Mouse (Mus musculus): ENCODE results near the gene Igfals. TPM values are rescaled to one million over a fixed set of nuclear protein-coding genes. Genes with fewer than 3 reads are reported as not detected.

Igfals gene
- 1.1 and 1.5 TPM in 2 replicates for polyA plus RNA-seq (2014; fragmentation: Nextera tagmentation; extraction: Ambion mirVana)

DNA sequence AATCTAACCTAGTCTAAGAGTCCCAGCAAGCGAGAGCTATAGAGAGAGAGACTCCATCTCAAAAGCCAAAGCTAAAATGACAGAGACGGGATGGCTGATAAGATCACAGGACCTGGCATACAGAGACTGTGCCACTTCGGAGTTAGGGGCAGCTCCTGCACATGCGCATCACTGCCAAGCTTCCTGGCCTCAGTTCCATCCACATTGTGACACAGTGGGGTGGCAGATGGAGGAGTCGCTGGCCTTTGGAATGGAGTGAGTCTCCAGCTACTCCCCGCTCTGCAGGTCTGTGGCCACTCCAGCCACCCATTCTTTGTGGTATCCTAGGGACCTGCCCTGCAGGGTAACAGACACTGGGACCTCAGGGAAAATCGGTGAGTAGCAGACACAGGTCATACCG, at the start of gene Igfals:
Gene Igfals (plus strand): TSS at position 222 of the 400 bp plus-strand sequence.
- no peak within 1 kb of the TSS for H3K9ac ChIP-seq (replicated peaks; ENCODE audit: low read depth, low read length)
- no peaks in the 10 kb centered on the region for H3K4me1 ChIP-seq (ENCODE audit: control insufficient read depth, insufficient read depth, low read length)
- H3K9me3 ChIP-seq (ENCODE audit: control insufficient read depth, low read depth, low read length): no peaks in the 10 kb centered on the region
- no peak for ATAC-seq (ENCODE audit: insufficient number of reproducible peaks, insufficient read depth, low FRiP score, low read depth)
- H3K4me3 ChIP-seq (ENCODE audit: low read depth, low read length): no peak within 1 kb of the TSS
- 89% methylated on average over 8 of the region's 8 CpGs for WGBS
- no peak within 1 kb of the TSS for H3K4me2 ChIP-seq (replicated peaks; ENCODE audit: low read depth, low read length)
- H3K27me3 ChIP-seq (ENCODE audit: control insufficient read depth, insufficient read depth, low read length): no peaks in the 10 kb centered on the region
- no peak within 1 kb of the TSS for H3K27ac ChIP-seq (ENCODE audit: low read length)
- H3K36me3 ChIP-seq (ENCODE audit: control insufficient read depth, insufficient read depth, low read length): peaks cover 20% of the 10 kb centered on the region

- Histone ChIP-seq H3K4me1 (ENCODE audit: control insufficient read depth, insufficient read depth, low read length) (no peaks in the 10 kb centered on the region), H3K4me3 (ENCODE audit: low read depth, low read length) (no peak overlapping the region), H3K36me3 (ENCODE audit: control insufficient read depth, insufficient read depth, low read length) (no peaks in the 10 kb centered on the region), H3K4me2 (replicated peaks; ENCODE audit: low read depth, low read length) (no peak overlapping the region), H3K9ac (replicated peaks; ENCODE audit: low read depth, low read length) (no peak overlapping the region), H3K27ac (ENCODE audit: low read length) (no peak overlapping the region), H3K9me3 (ENCODE audit: control insufficient read depth, low read depth, low read length) (no peaks in the 10 kb centered on the region), H3K27me3 (ENCODE audit: control insufficient read depth, insufficient read depth, low read length) (no peaks in the 10 kb centered on the region)
- no peak for ATAC-seq (ENCODE audit: insufficient number of reproducible peaks, insufficient read depth, low FRiP score, low read depth)
- WGBS: 38% methylated on average over 1 of the region's 1 CpGs
These were observed 48.3 kb upstream of the Igfals start for GRCm38 (mm10) chr17:24817503-24817902.

DNA sequence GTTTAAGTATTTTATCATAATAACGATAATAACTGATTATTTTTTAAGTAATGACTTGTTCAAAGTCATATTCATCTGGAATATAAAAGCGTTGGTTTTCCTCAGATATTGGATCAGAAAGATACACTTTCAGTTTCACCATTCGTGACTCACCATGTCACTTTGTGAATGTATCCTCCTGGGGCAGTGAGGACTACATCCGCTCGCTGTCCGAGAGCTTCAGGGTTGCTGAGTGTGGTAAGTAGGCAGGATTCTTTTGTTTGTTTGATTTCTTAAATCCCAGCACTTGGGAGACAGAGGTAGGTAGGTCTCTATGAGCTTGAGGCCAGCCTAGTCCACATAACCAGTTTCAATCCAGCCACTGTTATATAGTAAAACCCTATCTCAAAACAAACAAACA, 47.6 kb upstream of the Igfals start:
- no peaks in the 10 kb centered on the region for H3K4me1 ChIP-seq (ENCODE audit: control insufficient read depth, insufficient read depth, low read length)
- WGBS: 47% methylated on average over 6 of the region's 6 CpGs
- no peaks in the 10 kb centered on the region for H3K36me3 ChIP-seq (ENCODE audit: control insufficient read depth, insufficient read depth, low read length)

GRCm38 (mm10) chr17:24819469-24819868, 46.3 kb upstream of the Igfals start:
- Histone ChIP-seq H3K9ac (replicated peaks; ENCODE audit: low read depth, low read length) (no peak overlapping the region), H3K27me3 (ENCODE audit: control insufficient read depth, insufficient read depth, low read length) (no peaks in the 10 kb centered on the region), H3K36me3 (ENCODE audit: control insufficient read depth, insufficient read depth, low read length) (no peaks in the 10 kb centered on the region), H3K9me3 (ENCODE audit: control insufficient read depth, low read depth, low read length) (no peaks in the 10 kb centered on the region), H3K27ac (ENCODE audit: low read length) (no peak overlapping the region), H3K4me1 (ENCODE audit: control insufficient read depth, insufficient read depth, low read length) (no peaks in the 10 kb centered on the region), H3K4me3 (ENCODE audit: low read depth, low read length) (no peak overlapping the region), H3K4me2 (replicated peaks; ENCODE audit: low read depth, low read length) (no peak overlapping the region)
- 47% methylated on average over 2 of the region's 2 CpGs for WGBS
- ATAC-seq (ENCODE audit: insufficient number of reproducible peaks, insufficient read depth, low FRiP score, low read depth): no peak

More for the DNA sequence above, 47.6 kb upstream of the Igfals start:
- no peak overlapping the region for H3K4me3 ChIP-seq (ENCODE audit: low read depth, low read length)
- ATAC-seq (ENCODE audit: insufficient number of reproducible peaks, insufficient read depth, low FRiP score, low read depth): no peak
- no peaks in the 10 kb centered on the region for H3K9me3 ChIP-seq (ENCODE audit: control insufficient read depth, low read depth, low read length)
- H3K9ac ChIP-seq (replicated peaks; ENCODE audit: low read depth, low read length): no peak overlapping the region
- no peak overlapping the region for H3K27ac ChIP-seq (ENCODE audit: low read length)
- no peak overlapping the region for H3K4me2 ChIP-seq (replicated peaks; ENCODE audit: low read depth, low read length)
- no peaks in the 10 kb centered on the region for H3K27me3 ChIP-seq (ENCODE audit: control insufficient read depth, insufficient read depth, low read length)

DNA sequence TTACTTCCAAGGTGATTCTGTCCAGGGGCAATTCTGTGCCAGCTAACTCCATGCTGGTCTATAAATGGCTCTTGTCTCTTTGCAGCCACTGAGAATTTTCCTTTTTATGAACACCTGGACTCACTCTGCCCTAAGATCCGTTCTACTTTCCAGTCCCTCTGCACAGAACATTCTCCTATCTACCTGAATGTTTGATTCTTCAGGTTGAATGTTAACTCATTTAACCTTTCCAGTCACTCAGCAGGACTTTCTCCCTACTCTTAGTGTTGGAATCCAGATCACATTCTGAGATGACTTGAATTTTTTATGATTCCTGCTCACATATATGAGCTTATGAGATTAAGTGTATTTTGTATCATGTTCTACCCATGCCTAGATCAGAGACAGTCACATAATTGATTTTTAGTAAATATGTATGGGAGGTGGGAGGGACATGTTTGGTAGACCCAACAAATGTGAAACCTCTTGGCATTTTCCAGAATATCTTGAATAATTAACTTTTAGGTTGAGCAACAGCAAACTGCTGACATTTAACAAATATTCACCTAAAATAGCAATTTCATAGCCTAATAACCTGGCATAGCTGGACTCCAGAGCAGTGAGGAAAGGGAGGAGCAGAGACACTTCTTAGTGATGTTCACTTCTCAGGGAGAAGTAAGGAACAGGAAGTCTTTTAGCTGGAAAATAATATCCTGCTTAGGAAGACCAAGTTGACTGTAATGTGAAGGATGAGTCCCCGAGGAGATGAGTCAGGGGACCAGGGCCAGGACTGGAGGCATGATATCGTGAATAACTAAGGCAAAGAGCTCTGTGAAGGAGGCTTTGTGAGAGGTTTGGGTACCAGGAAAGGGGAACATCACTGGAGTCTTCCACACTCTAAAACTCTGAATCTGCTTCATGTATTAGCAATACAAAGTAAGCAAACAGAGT, 44.2 kb upstream of the Igfals start:
- Histone ChIP-seq H3K9ac (replicated peaks; ENCODE audit: low read depth, low read length) (no peak overlapping the region), H3K4me3 (ENCODE audit: low read depth, low read length) (no peak overlapping the region), H3K27ac (ENCODE audit: low read length) (no peak overlapping the region), H3K9me3 (ENCODE audit: control insufficient read depth, low read depth, low read length) (no peaks in the 10 kb centered on the region), H3K27me3 (ENCODE audit: control insufficient read depth, insufficient read depth, low read length) (no peaks in the 10 kb centered on the region), H3K4me1 (ENCODE audit: control insufficient read depth, insufficient read depth, low read length) (no peaks in the 10 kb centered on the region), H3K4me2 (replicated peaks; ENCODE audit: low read depth, low read length) (no peak overlapping the region), H3K36me3 (ENCODE audit: control insufficient read depth, insufficient read depth, low read length) (no peaks in the 10 kb centered on the region)
- 49% methylated on average over 3 of the region's 3 CpGs for WGBS
- no peak for ATAC-seq (ENCODE audit: insufficient number of reproducible peaks, insufficient read depth, low FRiP score, low read depth)

GRCm38 (mm10) chr17:24839842-24840241, 26.0 kb upstream of the Igfals start, which contains the start of gene Hagh:
TSS of gene Hagh (plus strand) at chr17:24840143.
- Histone ChIP-seq H3K9ac (replicated peaks; ENCODE audit: low read depth, low read length) (no peak within 1 kb of the TSS), H3K27ac (ENCODE audit: low read length) (no peak within 1 kb of the TSS), H3K9me3 (ENCODE audit: control insufficient read depth, low read depth, low read length) (no peaks in the 10 kb centered on the region), H3K4me2 (replicated peaks; ENCODE audit: low read depth, low read length) (no peak within 1 kb of the TSS), H3K36me3 (ENCODE audit: control insufficient read depth, insufficient read depth, low read length) (no peaks in the 10 kb centered on the region), H3K4me3 (ENCODE audit: low read depth, low read length) (no peak within 1 kb of the TSS), H3K27me3 (ENCODE audit: control insufficient read depth, insufficient read depth, low read length) (no peaks in the 10 kb centered on the region), H3K4me1 (ENCODE audit: control insufficient read depth, insufficient read depth, low read length) (no peaks in the 10 kb centered on the region)
- WGBS: 56% methylated on average over 8 of the region's 8 CpGs
- no peak for ATAC-seq (ENCODE audit: insufficient number of reproducible peaks, insufficient read depth, low FRiP score, low read depth)

DNA sequence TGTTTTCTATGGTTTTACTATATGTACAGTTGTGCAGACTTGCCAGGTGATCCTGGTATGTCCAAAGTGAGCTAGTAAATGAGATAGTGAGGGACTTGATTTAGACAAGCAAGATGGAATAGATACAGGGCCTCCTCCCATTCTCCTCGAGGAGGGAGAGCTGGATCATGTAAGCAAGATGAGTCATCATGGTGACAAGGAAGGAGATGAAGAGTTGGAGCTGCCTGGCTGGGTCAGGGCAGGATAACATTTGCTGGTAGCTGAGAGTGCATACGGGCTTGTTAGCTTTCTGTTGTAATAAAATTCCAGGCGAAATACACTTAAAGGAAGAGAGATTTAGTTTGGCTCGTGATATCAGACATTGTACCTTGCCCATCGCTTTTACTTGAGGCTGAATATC, 25.5 kb upstream of the Igfals start:
- no peak for ATAC-seq (ENCODE audit: insufficient number of reproducible peaks, insufficient read depth, low FRiP score, low read depth)
- H3K4me3 ChIP-seq (ENCODE audit: low read depth, low read length): no peak overlapping the region
- H3K36me3 ChIP-seq (ENCODE audit: control insufficient read depth, insufficient read depth, low read length): no peaks in the 10 kb centered on the region
- WGBS: 52% methylated on average over 5 of the region's 5 CpGs
- no peak overlapping the region for H3K27ac ChIP-seq (ENCODE audit: low read length)
- H3K27me3 ChIP-seq (ENCODE audit: control insufficient read depth, insufficient read depth, low read length): no peaks in the 10 kb centered on the region
- no peak overlapping the region for H3K9ac ChIP-seq (replicated peaks; ENCODE audit: low read depth, low read length)
- H3K9me3 ChIP-seq (ENCODE audit: control insufficient read depth, low read depth, low read length): no peaks in the 10 kb centered on the region
- H3K4me2 ChIP-seq (replicated peaks; ENCODE audit: low read depth, low read length): no peak overlapping the region
- no peaks in the 10 kb centered on the region for H3K4me1 ChIP-seq (ENCODE audit: control insufficient read depth, insufficient read depth, low read length)

- Histone ChIP-seq H3K4me2 (replicated peaks; ENCODE audit: low read depth, low read length) (no peak overlapping the region), H3K4me3 (ENCODE audit: low read depth, low read length) (no peak overlapping the region), H3K9me3 (ENCODE audit: control insufficient read depth, low read depth, low read length) (no peaks in the 10 kb centered on the region), H3K27me3 (ENCODE audit: control insufficient read depth, insufficient read depth, low read length) (no peaks in the 10 kb centered on the region), H3K9ac (replicated peaks; ENCODE audit: low read depth, low read length) (no peak overlapping the region), H3K27ac (ENCODE audit: low read length) (no peak overlapping the region), H3K36me3 (ENCODE audit: control insufficient read depth, insufficient read depth, low read length) (no peaks in the 10 kb centered on the region), H3K4me1 (ENCODE audit: control insufficient read depth, insufficient read depth, low read length) (no peaks in the 10 kb centered on the region)
- WGBS: 53% methylated on average over 4 of the region's 4 CpGs
- ATAC-seq (ENCODE audit: insufficient number of reproducible peaks, insufficient read depth, low FRiP score, low read depth): no peak
These were observed 24.7 kb upstream of the Igfals start for GRCm38 (mm10) chr17:24841133-24841532.
